Mouse (Mus musculus): ENCODE results near the gene Olfr352. TPM values are rescaled to one million over a fixed set of nuclear protein-coding genes. Genes with fewer than 3 reads are reported as not detected.

Gene Olfr352
- not detected in 2 replicates for polyA plus RNA-seq (2015; fragmentation: Nextera tagmentation; extraction: Ambion mirVana)

- 70% methylated on average over 1 of the region's 1 CpGs for WGBS (ENCODE audit: insufficient replicate concordance)
- H3K27me3 ChIP-seq (ENCODE audit: insufficient read depth, low read length): no peaks in the 10 kb centered on the region
Measured at GRCm38 (mm10) chr2:36868160-36868559, at the start of gene Olfr352. TSS of gene Olfr352 (plus strand) at chr2:36868460.

GRCm38 (mm10) chr2:36846010-36846409 lies 22.2 kb upstream of the Olfr352 start, which contains the start of gene Olfr350:
TSS of gene Olfr350 (plus strand) at chr2:36846310.
- H3K27ac ChIP-seq (ENCODE audit: low read depth): no peak within 1 kb of the TSS
- 71% methylated on average over 1 of the region's 1 CpGs for WGBS (ENCODE audit: insufficient replicate concordance)
- H3K4me1 ChIP-seq (ENCODE audit: insufficient read depth): no peaks in the 10 kb centered on the region
- no peaks in the 10 kb centered on the region for H3K9me3 ChIP-seq (ENCODE audit: low read length)
- ATAC-seq (no peak), DNase-seq (no peak)
- no peaks in the 10 kb centered on the region for H3K36me3 ChIP-seq (replicated peaks; ENCODE audit: insufficient read depth, low read length)
- TF ChIP-seq CTCF (IDR thresholded peaks at IDR 0.05; ENCODE audit: low read depth): no peak
- TF ChIP-seq EP300 (IDR thresholded peaks at IDR 0.05; ENCODE audit: low read depth): no peak
- no peak within 1 kb of the TSS for H3K4me2 ChIP-seq (ENCODE audit: low read depth, low read length)
- no peak within 1 kb of the TSS for H3K4me3 ChIP-seq (ENCODE audit: low read depth, low read length)
- no peaks in the 10 kb centered on the region for H3K27me3 ChIP-seq (ENCODE audit: insufficient read depth, low read length)
- no peak within 1 kb of the TSS for H3K9ac ChIP-seq (replicated peaks)

More at GRCm38 (mm10) chr2:36868160-36868559, at the start of gene Olfr352:
- H3K9me3 ChIP-seq (ENCODE audit: low read length): no peaks in the 10 kb centered on the region; the same call in 1 of the 2 replicates
- ATAC-seq (no peak), DNase-seq (no peak)
- no peaks in the 10 kb centered on the region for H3K36me3 ChIP-seq (replicated peaks; ENCODE audit: insufficient read depth, low read length)
- H3K9ac ChIP-seq (replicated peaks): no peak within 1 kb of the TSS
- no peak within 1 kb of the TSS for H3K27ac ChIP-seq (ENCODE audit: low read depth)
- no peak within 1 kb of the TSS for H3K4me3 ChIP-seq (ENCODE audit: low read depth, low read length)
- H3K4me1 ChIP-seq (ENCODE audit: insufficient read depth): no peaks in the 10 kb centered on the region
- TF ChIP-seq EP300 (IDR thresholded peaks at IDR 0.05; ENCODE audit: low read depth) (no peak), CTCF (IDR thresholded peaks at IDR 0.05; ENCODE audit: low read depth) (no peak)
- H3K4me2 ChIP-seq (ENCODE audit: low read depth, low read length): no peak within 1 kb of the TSS

- Histone ChIP-seq H3K27ac (ENCODE audit: low read depth) (no peak within 1 kb of the TSS), H3K4me2 (ENCODE audit: low read depth, low read length) (no peak within 1 kb of the TSS), H3K36me3 (replicated peaks; ENCODE audit: insufficient read depth, low read length) (no peaks in the 10 kb centered on the region), H3K27me3 (ENCODE audit: insufficient read depth, low read length) (no peaks in the 10 kb centered on the region), H3K9ac (replicated peaks) (no peak within 1 kb of the TSS), H3K4me1 (ENCODE audit: insufficient read depth) (no peaks in the 10 kb centered on the region), H3K4me3 (ENCODE audit: low read depth, low read length) (no peak within 1 kb of the TSS), H3K9me3 (ENCODE audit: low read length) (no peaks in the 10 kb centered on the region)
- 61% methylated on average over 1 of the region's 1 CpGs for WGBS (ENCODE audit: insufficient replicate concordance)
- ATAC-seq: no peak
- TF ChIP-seq CTCF (IDR thresholded peaks at IDR 0.05; ENCODE audit: low read depth): no peak
- no peak for TF ChIP-seq EP300 (IDR thresholded peaks at IDR 0.05; ENCODE audit: low read depth)
- no peak for DNase-seq
Measured at GRCm38 (mm10) chr2:36862560-36862959, 5.7 kb upstream of the Olfr352 start, which contains the start of gene Olfr351. TSS of gene Olfr351 (minus strand) at chr2:36862660.

GRCm38 (mm10) chr2:36892836-36893235 lies 24.6 kb downstream of the Olfr352 start, which contains the start of gene Olfr353:
TSS of gene Olfr353 (minus strand) at chr2:36892936.
- no peaks in the 10 kb centered on the region for H3K27me3 ChIP-seq (ENCODE audit: insufficient read depth, low read length)
- no peak within 1 kb of the TSS for H3K9ac ChIP-seq (replicated peaks)
- no peaks in the 10 kb centered on the region for H3K4me1 ChIP-seq (ENCODE audit: insufficient read depth)
- no peaks in the 10 kb centered on the region for H3K36me3 ChIP-seq (replicated peaks; ENCODE audit: insufficient read depth, low read length)
- DNase-seq (no peak), ATAC-seq (no peak)
- no peaks in the 10 kb centered on the region for H3K9me3 ChIP-seq (ENCODE audit: low read length)
- no peak within 1 kb of the TSS for H3K27ac ChIP-seq (ENCODE audit: low read depth)
- TF ChIP-seq CTCF (IDR thresholded peaks at IDR 0.05; ENCODE audit: low read depth) (no peak), EP300 (IDR thresholded peaks at IDR 0.05; ENCODE audit: low read depth) (no peak)
- no peak within 1 kb of the TSS for H3K4me3 ChIP-seq (ENCODE audit: low read depth, low read length)
- H3K4me2 ChIP-seq (ENCODE audit: low read depth, low read length): no peak within 1 kb of the TSS

GRCm38 (mm10) chr2:36897114-36897513 lies 28.9 kb downstream of the Olfr352 start:
- no peaks in the 10 kb centered on the region for H3K4me1 ChIP-seq (ENCODE audit: insufficient read depth)
- H3K36me3 ChIP-seq (replicated peaks; ENCODE audit: insufficient read depth, low read length): no peaks in the 10 kb centered on the region
- no peak overlapping the region for H3K4me3 ChIP-seq (ENCODE audit: low read depth, low read length)
- H3K9me3 ChIP-seq (ENCODE audit: low read length): no peaks in the 10 kb centered on the region
- no peak overlapping the region for H3K27ac ChIP-seq (ENCODE audit: low read depth)
- TF ChIP-seq CTCF (IDR thresholded peaks at IDR 0.05; ENCODE audit: low read depth) (no peak), EP300 (IDR thresholded peaks at IDR 0.05; ENCODE audit: low read depth) (no peak)
- no peak overlapping the region for H3K9ac ChIP-seq (replicated peaks)
- no peak overlapping the region for H3K4me2 ChIP-seq (ENCODE audit: low read depth, low read length)
- DNase-seq (no peak), ATAC-seq (no peak)
- no peaks in the 10 kb centered on the region for H3K27me3 ChIP-seq (ENCODE audit: insufficient read depth, low read length)

GRCm38 (mm10) chr2:36905380-36905779 lies 37.1 kb downstream of the Olfr352 start, which contains the start of gene Olfr354:
TSS of gene Olfr354 (plus strand) at chr2:36905680.
- DNase-seq (no peak), ATAC-seq (no peak)
- no peak within 1 kb of the TSS for H3K4me2 ChIP-seq (ENCODE audit: low read depth, low read length)
- H3K4me3 ChIP-seq (ENCODE audit: low read depth, low read length): no peak within 1 kb of the TSS
- H3K4me1 ChIP-seq (ENCODE audit: insufficient read depth): no peaks in the 10 kb centered on the region
- no peaks in the 10 kb centered on the region for H3K27me3 ChIP-seq (ENCODE audit: insufficient read depth, low read length)
- no peak within 1 kb of the TSS for H3K9ac ChIP-seq (replicated peaks)
- TF ChIP-seq CTCF (IDR thresholded peaks at IDR 0.05; ENCODE audit: low read depth) (no peak), EP300 (IDR thresholded peaks at IDR 0.05; ENCODE audit: low read depth) (no peak)
- no peak within 1 kb of the TSS for H3K27ac ChIP-seq (ENCODE audit: low read depth)
- no peaks in the 10 kb centered on the region for H3K36me3 ChIP-seq (replicated peaks; ENCODE audit: insufficient read depth, low read length)
- no peaks in the 10 kb centered on the region; the same call in 1 of the 2 replicates for H3K9me3 ChIP-seq (ENCODE audit: low read length)

Other genes starting within 250 kb of the Olfr352 start
- not detected in 2 replicates for gene Olfr345, start 228.4 kb upstream of the Olfr352 start, polyA plus RNA-seq (2015; fragmentation: Nextera tagmentation; extraction: Ambion mirVana)
- not detected in 2 replicates for gene Olfr346, start 182.7 kb upstream of the Olfr352 start, polyA plus RNA-seq (2015; fragmentation: Nextera tagmentation; extraction: Ambion mirVana)
- not detected in 2 replicates for gene Olfr347, start 136.6 kb upstream of the Olfr352 start, polyA plus RNA-seq (2015; fragmentation: Nextera tagmentation; extraction: Ambion mirVana)
- gene Olfr348, start 84.2 kb upstream of the Olfr352 start, polyA plus RNA-seq (2015; fragmentation: Nextera tagmentation; extraction: Ambion mirVana): not detected in 2 replicates
- gene Olfr50, start 77.9 kb upstream of the Olfr352 start, polyA plus RNA-seq (2015; fragmentation: Nextera tagmentation; extraction: Ambion mirVana): not detected in 2 replicates
- gene Olfr3, start 51.4 kb upstream of the Olfr352 start, polyA plus RNA-seq (2015; fragmentation: Nextera tagmentation; extraction: Ambion mirVana): not detected in 2 replicates
- not detected in 2 replicates for gene Olfr350, start 22.1 kb upstream of the Olfr352 start, polyA plus RNA-seq (2015; fragmentation: Nextera tagmentation; extraction: Ambion mirVana)
- not detected in 2 replicates for gene Olfr351, start 5.8 kb upstream of the Olfr352 start, polyA plus RNA-seq (2015; fragmentation: Nextera tagmentation; extraction: Ambion mirVana)
- gene Olfr353, start 24.5 kb downstream of the Olfr352 start, polyA plus RNA-seq (2015; fragmentation: Nextera tagmentation; extraction: Ambion mirVana): not detected in 2 replicates
- not detected in 2 replicates for gene Olfr354, start 37.2 kb downstream of the Olfr352 start, polyA plus RNA-seq (2015; fragmentation: Nextera tagmentation; extraction: Ambion mirVana)
- gene Olfr355, start 60.4 kb downstream of the Olfr352 start, polyA plus RNA-seq (2015; fragmentation: Nextera tagmentation; extraction: Ambion mirVana): not detected in 2 replicates
- not detected in 2 replicates for gene Olfr356, start 68.7 kb downstream of the Olfr352 start, polyA plus RNA-seq (2015; fragmentation: Nextera tagmentation; extraction: Ambion mirVana)
- not detected in 2 replicates for gene Olfr357, start 125.4 kb downstream of the Olfr352 start, polyA plus RNA-seq (2015; fragmentation: Nextera tagmentation; extraction: Ambion mirVana)
- gene Olfr358, start 140.9 kb downstream of the Olfr352 start, polyA plus RNA-seq (2015; fragmentation: Nextera tagmentation; extraction: Ambion mirVana): not detected in 2 replicates
- not detected in 2 replicates for gene Olfr360, start 197.3 kb downstream of the Olfr352 start, polyA plus RNA-seq (2015; fragmentation: Nextera tagmentation; extraction: Ambion mirVana)
- gene Olfr361, start 220.8 kb downstream of the Olfr352 start, polyA plus RNA-seq (2015; fragmentation: Nextera tagmentation; extraction: Ambion mirVana): not detected in 2 replicates
- not detected in 2 replicates for gene Olfr362, start 249.4 kb downstream of the Olfr352 start, polyA plus RNA-seq (2015; fragmentation: Nextera tagmentation; extraction: Ambion mirVana)